Comparison of ENCODE assay signal across 9 mouse cellular contexts in the genomic region with DNA sequence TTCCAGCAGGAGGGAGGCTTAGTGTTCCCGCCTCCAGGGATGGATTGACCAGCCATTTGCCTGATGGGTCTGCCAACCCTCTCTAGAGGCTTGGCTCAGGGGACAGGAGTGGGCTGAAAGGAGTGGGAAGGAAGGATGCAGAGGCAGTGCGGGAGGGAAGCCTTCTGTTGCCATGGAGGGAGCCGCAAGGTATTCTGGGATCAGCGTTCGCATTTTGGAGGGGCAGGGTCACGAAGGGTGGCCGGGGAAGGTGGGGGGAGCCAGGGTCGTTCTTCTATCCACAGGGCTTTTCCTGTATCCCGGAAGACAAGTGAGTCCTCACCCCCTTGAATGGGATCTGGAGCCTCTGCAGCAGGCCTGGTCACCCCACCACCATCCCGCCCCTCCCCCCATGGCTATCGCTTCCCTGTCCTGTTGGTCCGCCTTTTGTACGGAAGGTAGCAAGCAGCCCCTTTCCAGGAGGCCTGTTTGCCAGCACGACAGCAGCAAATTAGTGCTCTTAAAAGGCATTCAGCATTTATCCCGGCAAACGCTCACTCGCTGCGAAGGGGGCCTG.
DNase-seq lines count a peak whose midpoint lies in the region; ATAC-seq lines count a peak whose summit lies in the region.
"Had no signal": no experiment of that assay in that cellular context is flagged by ENCODE, and none has a peak within 500 bp of the region (broad histone marks: within the 10 kb centered on the region; RNA-seq: fewer than 3 reads in every experiment).

No protein-coding gene starts in this region.

- no peak for DNase-seq in heart, postnatal 36 days
- peak; percentile 39 for DNase-seq in embryonic facial prominence, embryonic 11.5 days (ENCODE audit: low spot score)
- peak; percentile 64 for DNase-seq in layer of hippocampus, adult 9-11 months
- no peak for DNase-seq in liver
- no peak for DNase-seq in thymus, postnatal 10 days (ENCODE audit: low spot score in 2 of 2)
- no peak for DNase-seq in testis, postnatal 10 days (ENCODE audit: low spot score)

- ATAC-seq in heart, embryonic 15.5 days (replicated peaks; ENCODE audit: insufficient number of reproducible peaks, insufficient read depth, low FRiP score, low read depth) = no peak
- ATAC-seq in embryonic facial prominence, embryonic 11.5 days (replicated peaks; ENCODE audit: insufficient number of reproducible peaks, low FRiP score, low TSS enrichment, low read depth) = no peak
- ATAC-seq in neural tube, embryonic 14.5 days (ENCODE audit: low read depth) = peak; percentile 12; the same call in 1 of the 2 replicates

- 0 out of 2 replicates have a peak overlapping the region, but pooled peaks have one; percentile 8 for H3K4me3 ChIP-seq in heart, embryonic 15.5 days
- H3K4me3 ChIP-seq in embryonic facial prominence, embryonic 11.5 days (ENCODE audit: low read depth, low read length) = peak overlapping the region; percentile 17; the same call in 1 of the 2 replicates
- H3K4me3 ChIP-seq in neural tube, embryonic 14.5 days (ENCODE audit: low read depth, low read length) = no peak overlapping the region

- H3K9me3 ChIP-seq in heart, embryonic 15.5 days (replicated peaks) = no peaks in the 10 kb centered on the region
- H3K9me3 ChIP-seq in embryonic facial prominence, embryonic 11.5 days (replicated peaks; ENCODE audit: control insufficient read depth, low read length) = no peaks in the 10 kb centered on the region
- H3K9me3 ChIP-seq in neural tube, embryonic 14.5 days (ENCODE audit: control insufficient read depth, low read length) = no peaks in the 10 kb centered on the region

- 19% methylated on average over 18 of the region's 18 CpGs for WGBS in heart, embryonic 15.5 days
- WGBS in embryonic facial prominence, embryonic 11.5 days = 11% methylated on average over 18 of the region's 18 CpGs
- 8% methylated on average over 18 of the region's 18 CpGs for WGBS in neural tube, embryonic 14.5 days

- no peak overlapping the region for H3K27ac ChIP-seq in heart, embryonic 15.5 days
- H3K27ac ChIP-seq in embryonic facial prominence, embryonic 11.5 days (replicated peaks; ENCODE audit: low read depth, low read length) = no peak overlapping the region
- no peak overlapping the region for H3K27ac ChIP-seq in neural tube, embryonic 14.5 days (ENCODE audit: low read depth, low read length)
- H3K27ac ChIP-seq: kidney, postnatal 0 days had no signal

- no peak overlapping the region for H3K9ac ChIP-seq in heart, embryonic 15.5 days
- H3K9ac ChIP-seq in embryonic facial prominence, embryonic 11.5 days (replicated peaks; ENCODE audit: low read length) = peak overlapping the region; percentile 34; the same call in 1 of the 2 replicates
- 0 out of 2 replicates have a peak overlapping the region, but pooled peaks have one; percentile 32 for H3K9ac ChIP-seq in neural tube, embryonic 14.5 days (replicated peaks; ENCODE audit: low read depth, low read length)

- peaks cover 46% of the 10 kb centered on the region for H3K27me3 ChIP-seq in heart, embryonic 15.5 days
- H3K27me3 ChIP-seq in embryonic facial prominence, embryonic 11.5 days (ENCODE audit: control insufficient read depth, insufficient read depth, low read length) = no peaks in the 10 kb centered on the region
- no peaks in the 10 kb centered on the region for H3K27me3 ChIP-seq in neural tube, embryonic 14.5 days (ENCODE audit: control insufficient read depth, insufficient read depth, low read length)

- H3K36me3 ChIP-seq in heart, embryonic 15.5 days = no peaks in the 10 kb centered on the region
- no peaks in the 10 kb centered on the region for H3K36me3 ChIP-seq in embryonic facial prominence, embryonic 11.5 days (replicated peaks; ENCODE audit: control insufficient read depth, insufficient read depth, low read depth, low read length)
- no peaks in the 10 kb centered on the region for H3K36me3 ChIP-seq in neural tube, embryonic 14.5 days (ENCODE audit: control insufficient read depth, insufficient read depth, low read length)

- 0 out of 2 replicates have a peak overlapping the region, but pooled peaks have one; percentile 4 for H3K4me2 ChIP-seq in heart, embryonic 15.5 days
- H3K4me2 ChIP-seq in embryonic facial prominence, embryonic 11.5 days (ENCODE audit: low read depth, low read length) = peak overlapping the region; percentile 37
- H3K4me2 ChIP-seq in neural tube, embryonic 14.5 days (ENCODE audit: low read depth, low read length) = peak overlapping the region; percentile 39

- H3K4me1 ChIP-seq in heart, embryonic 15.5 days (replicated peaks) = 0 out of 2 replicates have a peak, but pooled peaks cover 2% of the 10 kb centered on the region
- H3K4me1 ChIP-seq in embryonic facial prominence, embryonic 11.5 days (ENCODE audit: control insufficient read depth, insufficient read depth, low read length) = no peaks in the 10 kb centered on the region; the same call in none of the 2 replicates
- H3K4me1 ChIP-seq in neural tube, embryonic 14.5 days (ENCODE audit: control insufficient read depth, insufficient read depth, low read length) = peaks cover 18% of the 10 kb centered on the region

- intact Hi-C loops in heart, postnatal 36 days (cut with DNase I) = no loop called here

Comparison
In these comparisons a context has a peak if more than half of its experiments do, and no peak if none do; other contexts are left out.
1. DNase-seq: peak in embryonic facial prominence, embryonic 11.5 days (single experiment) and layer of hippocampus, adult 9-11 months (single experiment); none in heart, postnatal 36 days (0 of 2), liver (single experiment), thymus, postnatal 10 days (0 of 2) and testis, postnatal 10 days (single experiment).
2. Peak in every context shown above with its lines, with median percentiles within 50 percentile points of each other: H3K4me2 ChIP-seq.